26 mouse cellular contexts compared by ENCODE assay signal in the genomic region with DNA sequence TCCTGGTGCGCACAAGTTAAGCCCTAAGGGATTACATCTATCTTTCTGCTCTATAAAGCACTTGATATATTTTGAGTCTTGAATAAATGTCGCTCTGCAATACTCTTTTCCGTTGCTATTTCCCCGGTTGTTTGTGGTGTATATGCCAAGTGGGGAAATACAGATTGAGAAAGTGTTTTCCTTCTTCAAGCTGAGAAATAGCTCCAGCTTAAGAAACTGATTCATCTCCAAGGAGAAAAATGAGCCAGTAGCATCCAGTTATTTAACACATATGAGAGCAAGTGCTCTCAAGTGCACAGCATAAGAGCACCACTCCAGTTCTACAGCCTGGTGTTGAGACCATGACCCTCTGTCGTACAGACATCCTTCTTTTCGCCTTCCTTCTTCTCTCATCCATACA.
DNase-seq lines count a peak whose midpoint lies in the region; ATAC-seq and TF ChIP-seq lines count a peak whose summit lies in the region.
"Had no signal": no experiment of that assay in that cellular context is flagged by ENCODE, and none has a peak within 500 bp of the region (broad histone marks: within the 10 kb centered on the region; RNA-seq: fewer than 3 reads in every experiment).

No protein-coding gene starts in this region.

- 77% methylated on average over 6 of the region's 6 CpGs for WGBS in midbrain, postnatal 0 days
- 82% methylated on average over 6 of the region's 6 CpGs for WGBS in midbrain, embryonic 13.5 days

- no peak for DNase-seq in frontal cortex, postnatal 36 days (ENCODE audit: low spot score in 2 of 2)
- peak; percentile 2 for DNase-seq in midbrain, postnatal 0 days (ENCODE audit: low spot score)
- peak; percentile 18 for DNase-seq in brain, embryonic 18.5 days (ENCODE audit: low read depth, low spot score)
- DNase-seq in kidney, postnatal 36 days, result no peak
- DNase-seq: adrenal gland, adult 2 months; adrenal gland, postnatal 14 days; cerebellum, adult 11 months; cerebellum, adult 2 months; cerebellum, adult 9-11 months; cerebellum, postnatal 25 days; gastrocnemius, postnatal 25 days; heart, adult 18-20 months; heart, postnatal 10 days; heart, postnatal 36 days had no signal

- H3K27me3 ChIP-seq in midbrain, postnatal 0 days (ENCODE audit: insufficient read depth, low read length), result no peaks in the 10 kb centered on the region
- no peaks in the 10 kb centered on the region for H3K27me3 ChIP-seq in midbrain, embryonic 13.5 days
- H3K27me3 ChIP-seq: embryonic facial prominence, embryonic 12.5 days; embryonic facial prominence, embryonic 15.5 days; forebrain, embryonic 13.5 days; heart, embryonic 12.5 days; heart, embryonic 15.5 days; hindbrain, embryonic 13.5 days; intestine, embryonic 15.5 days had no signal

- no peak overlapping the region for H3K9ac ChIP-seq in midbrain, postnatal 0 days (replicated peaks; ENCODE audit: low read length, poor library complexity, severe bottlenecking)
- no peak overlapping the region for H3K9ac ChIP-seq in midbrain, embryonic 13.5 days (replicated peaks)
- H3K9ac ChIP-seq: embryonic facial prominence, embryonic 12.5 days; embryonic facial prominence, embryonic 15.5 days; forebrain, embryonic 13.5 days; heart, embryonic 12.5 days; heart, embryonic 15.5 days; hindbrain, embryonic 13.5 days; intestine, embryonic 15.5 days had no signal

- H3K4me3 ChIP-seq in midbrain, postnatal 0 days (ENCODE audit: low read depth, low read length), result no peak overlapping the region
- no peak overlapping the region for H3K4me3 ChIP-seq in midbrain, embryonic 13.5 days (replicated peaks)
- H3K4me3 ChIP-seq: embryonic facial prominence, embryonic 12.5 days; embryonic facial prominence, embryonic 15.5 days; forebrain, embryonic 13.5 days; heart, embryonic 12.5 days; heart, embryonic 15.5 days; hindbrain, embryonic 10.5 days; hindbrain, embryonic 13.5 days; intestine, embryonic 15.5 days had no signal

- H3K4me1 ChIP-seq in midbrain, postnatal 0 days (ENCODE audit: insufficient read depth, low read length), result no peaks in the 10 kb centered on the region
- no peaks in the 10 kb centered on the region for H3K4me1 ChIP-seq in midbrain, embryonic 13.5 days (replicated peaks)
- H3K4me1 ChIP-seq: embryonic facial prominence, embryonic 12.5 days; embryonic facial prominence, embryonic 15.5 days; forebrain, embryonic 13.5 days; heart, embryonic 12.5 days; heart, embryonic 15.5 days; hindbrain, embryonic 10.5 days; intestine, embryonic 15.5 days had no signal

- H3K9me3 ChIP-seq in midbrain, postnatal 0 days (ENCODE audit: low read length), result no peaks in the 10 kb centered on the region
- no peaks in the 10 kb centered on the region for H3K9me3 ChIP-seq in midbrain, embryonic 13.5 days
- H3K9me3 ChIP-seq: embryonic facial prominence, embryonic 12.5 days; embryonic facial prominence, embryonic 15.5 days; forebrain, embryonic 13.5 days; heart, embryonic 12.5 days; heart, embryonic 15.5 days; hindbrain, embryonic 10.5 days; hindbrain, embryonic 13.5 days; intestine, embryonic 15.5 days had no signal

- no peak overlapping the region for H3K27ac ChIP-seq in midbrain, postnatal 0 days (ENCODE audit: low read depth, low read length)
- no peak overlapping the region for H3K27ac ChIP-seq in midbrain, embryonic 13.5 days
- H3K27ac ChIP-seq: embryonic facial prominence, embryonic 12.5 days; embryonic facial prominence, embryonic 15.5 days; forebrain, embryonic 13.5 days; heart, embryonic 15.5 days; hindbrain, embryonic 10.5 days; hindbrain, embryonic 13.5 days; intestine, embryonic 15.5 days had no signal

- no peak for TF ChIP-seq CTCF in midbrain, postnatal 0 days (IDR thresholded peaks at IDR 0.05)

- H3K4me2 ChIP-seq in midbrain, postnatal 0 days (ENCODE audit: low read depth, low read length, poor library complexity, severe bottlenecking), result no peak overlapping the region
- no peak overlapping the region for H3K4me2 ChIP-seq in midbrain, embryonic 13.5 days (replicated peaks)
- H3K4me2 ChIP-seq: embryonic facial prominence, embryonic 12.5 days; embryonic facial prominence, embryonic 15.5 days; forebrain, embryonic 13.5 days; heart, embryonic 12.5 days; heart, embryonic 15.5 days; hindbrain, embryonic 13.5 days; intestine, embryonic 15.5 days had no signal

- no peaks in the 10 kb centered on the region for H3K36me3 ChIP-seq in midbrain, postnatal 0 days (ENCODE audit: insufficient read depth, low read length)
- H3K36me3 ChIP-seq in midbrain, embryonic 13.5 days, result no peaks in the 10 kb centered on the region
- H3K36me3 ChIP-seq: embryonic facial prominence, embryonic 12.5 days; embryonic facial prominence, embryonic 15.5 days; heart, embryonic 12.5 days; heart, embryonic 15.5 days; hindbrain, embryonic 10.5 days; hindbrain, embryonic 13.5 days; intestine, embryonic 15.5 days had no signal

- ATAC-seq in frontal cortex, adult (ENCODE audit: low TSS enrichment), result peak; percentile 85
- no peak for ATAC-seq in midbrain, postnatal 0 days (ENCODE audit: low FRiP score)
- ATAC-seq in midbrain, embryonic 13.5 days, result no peak
- ATAC-seq: CD4-positive, CD25-positive, alpha-beta regulatory T cell, adult 4 months; forebrain, embryonic 13.5 days; hindbrain, embryonic 16.5 days; intestine, embryonic 15.5 days had no signal

Comparison
In these comparisons a context has a peak if more than half of its experiments do, and no peak if none do; other contexts are left out.
1. DNase-seq: peak in midbrain, postnatal 0 days (single experiment) and brain, embryonic 18.5 days (single experiment); none in frontal cortex, postnatal 36 days (0 of 2) and kidney, postnatal 36 days (0 of 2).